In genomic region chr3:152767485-152767884, GRCm38 (mm10) we compare ENCODE assay signal across 23 mouse cellular contexts. TPM values are rescaled to one million over a fixed set of nuclear protein-coding genes. Genes with fewer than 3 reads are reported as not detected.
DNase-seq lines count a peak whose midpoint lies in the region; ATAC-seq and TF ChIP-seq lines count a peak whose summit lies in the region.
"Had no signal": no experiment of that assay in that cellular context is flagged by ENCODE, and none has a peak within 500 bp of the region (broad histone marks: within the 10 kb centered on the region; RNA-seq: fewer than 3 reads in every experiment).

No protein-coding gene starts in this region.

- in situ Hi-C loops in Patski (cut with MboI; ENCODE audit: low pct_unique_long_range_greater_than_20kb): loop anchor here (10.0 to 25.0 kb wide), 2 partner anchors 737 to 1045 kb away; no protein-coding TSS in a partner anchor

- H3K4me2 ChIP-seq in heart, embryonic 13.5 days: no peak overlapping the region
- no peak overlapping the region for H3K4me2 ChIP-seq in embryonic facial prominence, embryonic 11.5 days (ENCODE audit: low read depth, low read length)
- H3K4me2 ChIP-seq in intestine, embryonic 15.5 days (replicated peaks): no peak overlapping the region
- H3K4me2 ChIP-seq: embryonic facial prominence, embryonic 12.5 days; forebrain, embryonic 12.5 days; hindbrain, embryonic 12.5 days had no signal

- no peak for DNase-seq in heart, adult 11 months
- DNase-seq in 416B (ENCODE audit: low read depth): peak; percentile 31
- DNase-seq in Patski (ENCODE audit: low read depth, low spot score): no peak
- peak; percentile 34 for DNase-seq in embryonic facial prominence, embryonic 11.5 days (ENCODE audit: low spot score)
- DNase-seq in B cell, adult 2 months: no peak
- DNase-seq: adrenal gland, adult 2 months; adrenal gland, postnatal 36 days; cerebellum, adult 11-12 months; cerebellum, adult 9-10 months; cerebellum, postnatal 25 days; gastrocnemius, postnatal 14 days; heart, postnatal 10 days; heart, postnatal 4 days; kidney, adult 18-20 months had no signal

- H3K9me3 ChIP-seq in heart, embryonic 13.5 days: no peaks in the 10 kb centered on the region
- H3K9me3 ChIP-seq in embryonic facial prominence, embryonic 11.5 days (replicated peaks; ENCODE audit: control insufficient read depth, low read length): no peaks in the 10 kb centered on the region
- no peaks in the 10 kb centered on the region for H3K9me3 ChIP-seq in intestine, embryonic 15.5 days
- H3K9me3 ChIP-seq: embryonic facial prominence, embryonic 12.5 days; forebrain, embryonic 12.5 days; G1E; hindbrain, embryonic 12.5 days had no signal

- POLR2A ChIA-PET in Patski (lab: Charles Lee): interaction anchor here (1.4 kb wide), 1 partner anchor 9 kb away, joined by 4 read pairs; no protein-coding TSS in a partner anchor

- CTCF ChIA-PET in Patski (lab: Charles Lee): interaction anchor here (1.0 to 1.5 kb wide), 6 partner anchors 9 to 735 kb away, joined by 3 to 5 read pairs (median 3); no protein-coding TSS in a partner anchor

- H3K27me3 ChIP-seq in heart, embryonic 13.5 days (replicated peaks): no peaks in the 10 kb centered on the region
- no peaks in the 10 kb centered on the region for H3K27me3 ChIP-seq in Patski
- H3K27me3 ChIP-seq in embryonic facial prominence, embryonic 11.5 days (ENCODE audit: control insufficient read depth, insufficient read depth, low read length): no peaks in the 10 kb centered on the region
- H3K27me3 ChIP-seq in intestine, embryonic 15.5 days (replicated peaks): no peaks in the 10 kb centered on the region
- H3K27me3 ChIP-seq: embryonic facial prominence, embryonic 12.5 days; forebrain, embryonic 12.5 days; hindbrain, embryonic 12.5 days had no signal

- WGBS in heart, embryonic 13.5 days: 63% methylated on average over 11 of the region's 11 CpGs
- 59% methylated on average over 11 of the region's 11 CpGs for WGBS in embryonic facial prominence, embryonic 11.5 days
- 41% methylated on average over 11 of the region's 11 CpGs for WGBS in intestine, embryonic 15.5 days

- H3K4me1 ChIP-seq in heart, embryonic 13.5 days: peaks cover 34% of the 10 kb centered on the region
- no peaks in the 10 kb centered on the region for H3K4me1 ChIP-seq in embryonic facial prominence, embryonic 11.5 days (ENCODE audit: control insufficient read depth, insufficient read depth, low read length)
- H3K4me1 ChIP-seq in intestine, embryonic 15.5 days (replicated peaks): 0 out of 2 replicates have a peak, but pooled peaks cover 11% of the 10 kb centered on the region

- H3K9ac ChIP-seq in heart, embryonic 13.5 days: no peak overlapping the region
- no peak overlapping the region for H3K9ac ChIP-seq in embryonic facial prominence, embryonic 11.5 days (replicated peaks; ENCODE audit: low read length)
- no peak overlapping the region for H3K9ac ChIP-seq in intestine, embryonic 15.5 days
- H3K9ac ChIP-seq: embryonic facial prominence, embryonic 12.5 days; forebrain, embryonic 12.5 days; hindbrain, embryonic 12.5 days had no signal

- ATAC-seq in heart, embryonic 13.5 days (ENCODE audit: extremely low read depth, insufficient number of reproducible peaks, low FRiP score, low TSS enrichment): no peak
- ATAC-seq in Patski: peak; percentile 40
- ATAC-seq in embryonic facial prominence, embryonic 11.5 days (replicated peaks; ENCODE audit: insufficient number of reproducible peaks, low FRiP score, low TSS enrichment, low read depth): no peak
- no peak for ATAC-seq in intestine, embryonic 15.5 days
- no peak for ATAC-seq in inflammation-experienced regulatory T-cells, adult 6 months
- ATAC-seq: CD4-positive, CD25-positive, alpha-beta regulatory T cell, adult 4 months; hindbrain, embryonic 16.5 days had no signal

- H3K4me3 ChIP-seq in heart, embryonic 13.5 days: no peak overlapping the region
- H3K4me3 ChIP-seq in embryonic facial prominence, embryonic 11.5 days (ENCODE audit: low read depth, low read length): no peak overlapping the region
- no peak overlapping the region for H3K4me3 ChIP-seq in intestine, embryonic 15.5 days (replicated peaks)
- H3K4me3 ChIP-seq: embryonic facial prominence, embryonic 12.5 days; forebrain, embryonic 12.5 days; hindbrain, embryonic 12.5 days had no signal

- no peak for TF ChIP-seq CTCF in Patski (IDR thresholded peaks at IDR 0.05)

- H3K36me3 ChIP-seq in heart, embryonic 13.5 days: peaks cover 42% of the 10 kb centered on the region
- H3K36me3 ChIP-seq in embryonic facial prominence, embryonic 11.5 days (replicated peaks; ENCODE audit: control insufficient read depth, insufficient read depth, low read depth, low read length): no peaks in the 10 kb centered on the region
- no peaks in the 10 kb centered on the region for H3K36me3 ChIP-seq in intestine, embryonic 15.5 days

- 0 out of 2 replicates have a peak overlapping the region, but pooled peaks have one; percentile 20 for H3K27ac ChIP-seq in heart, embryonic 13.5 days (replicated peaks)
- no peak overlapping the region for H3K27ac ChIP-seq in embryonic facial prominence, embryonic 11.5 days (replicated peaks; ENCODE audit: low read depth, low read length)
- no peak overlapping the region for H3K27ac ChIP-seq in intestine, embryonic 15.5 days
- H3K27ac ChIP-seq: embryonic facial prominence, embryonic 12.5 days; forebrain, embryonic 12.5 days; hindbrain, embryonic 12.5 days had no signal

RNA-seq across cellular contexts. Expression of gene Pigk, which starts 53.6 kb away (rescaled TPM):
- 37.1 and 37.6 TPM in 2 replicates for polyA plus RNA-seq in heart, embryonic 13.5 days (2015; fragmentation: Nextera tagmentation; extraction: Ambion mirVana)
- 103 TPM for polyA plus RNA-seq in Patski (2021)
- polyA plus RNA-seq in embryonic facial prominence, embryonic 11.5 days (2014; fragmentation: Nextera tagmentation; extraction: Ambion mirVana): 43.4 and 49.1 TPM in 2 replicates
- polyA plus RNA-seq in intestine, embryonic 15.5 days (2015; fragmentation: Nextera tagmentation; extraction: Ambion mirVana): 36.6 and 42.6 TPM in 2 replicates
- polyA plus RNA-seq in inflammation-experienced regulatory T-cells, adult 6 months (2017; shearing (Covaris generic)): 10 to 100 TPM; 43.0 to 63.4 (median 56.5) TPM

Comparison
In these comparisons a context has a peak if more than half of its experiments do, and no peak if none do; other contexts are left out.
1. DNase-seq: peak in 416B (single experiment) and embryonic facial prominence, embryonic 11.5 days (single experiment); none in heart, adult 11 months (single experiment), Patski (single experiment) and B cell, adult 2 months (0 of 2).